7 mouse cellular contexts compared by ENCODE assay signal in the genomic region with DNA sequence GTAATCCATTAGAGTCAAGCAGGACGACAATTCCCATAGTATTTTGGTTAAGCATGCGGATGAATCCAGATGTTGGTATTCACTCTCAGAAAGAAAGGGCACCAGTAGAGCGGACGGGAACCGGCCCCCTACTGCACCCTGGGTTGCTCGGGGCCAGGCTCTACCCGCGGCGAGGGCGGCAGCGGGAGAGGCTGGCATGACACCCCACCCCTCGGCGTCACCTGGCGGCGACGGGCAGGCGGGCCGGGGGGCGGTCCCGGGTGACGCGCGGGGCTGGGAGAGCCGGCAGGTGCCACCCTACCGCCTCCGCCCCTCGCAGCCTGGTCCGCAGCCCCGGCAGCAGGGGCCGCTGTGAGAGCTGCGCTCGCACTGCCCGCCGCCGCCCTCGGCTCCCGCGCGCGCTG. TPM values are rescaled to one million over a fixed set of nuclear protein-coding genes. Genes with fewer than 3 reads are reported as not detected.
DNase-seq lines count a peak whose midpoint lies in the region; ATAC-seq and TF ChIP-seq lines count a peak whose summit lies in the region.

TSS of gene Elovl7 (plus strand) at position 324 of the 404 bp plus-strand sequence.

- 0 out of 2 replicates have a peak, but pooled peaks cover 4% of the 10 kb centered on the region for H3K27me3 ChIP-seq in intestine, postnatal 0 days (replicated peaks; ENCODE audit: control insufficient read depth, insufficient read depth, low read length)
- H3K27me3 ChIP-seq in midbrain, embryonic 10.5 days (ENCODE audit: low read depth, poor library complexity, severe bottlenecking) = peaks cover 62% of the 10 kb centered on the region
- no peaks in the 10 kb centered on the region for H3K27me3 ChIP-seq in small intestine, adult 2 months (ENCODE audit: control insufficient read depth, insufficient read depth, low read length)

- DNase-seq in adrenal gland, adult 8-10 months = peak; percentile 51
- peak; percentile 76 for DNase-seq in embryo, embryonic 10 days (ENCODE audit: low spot score)
- DNase-seq in left cerebral cortex, postnatal 4 days = peak; percentile 51
- peak; percentile 69 for DNase-seq in midbrain, embryonic 10.5 days (ENCODE audit: low spot score)

- WGBS in intestine, postnatal 0 days = under 1% methylated on average over 37 of the region's 40 CpGs
- WGBS in midbrain, embryonic 10.5 days = 1% methylated on average over 28 of the region's 40 CpGs
- under 1% methylated on average over 40 of the region's 40 CpGs for WGBS in small intestine, adult 2 months

- H3K9ac ChIP-seq in intestine, postnatal 0 days (ENCODE audit: low read depth, low read length) = peak within 1 kb of the TSS; percentile 76

- peak within 1 kb of the TSS; percentile 88 for H3K4me3 ChIP-seq in intestine, postnatal 0 days (ENCODE audit: low read depth, low read length)
- H3K4me3 ChIP-seq in midbrain, embryonic 10.5 days = peak within 1 kb of the TSS; percentile 85
- peak within 1 kb of the TSS; percentile 100 for H3K4me3 ChIP-seq in small intestine, adult 2 months (ENCODE audit: low read depth, low read length)

- peak; percentile 95 for ATAC-seq in granulocyte monocyte progenitor cell, adult 5-6 weeks (replicated peaks; ENCODE audit: poor library complexity, severe bottlenecking)
- peak; percentile 97 for ATAC-seq in intestine, postnatal 0 days

- no peaks in the 10 kb centered on the region for H3K36me3 ChIP-seq in intestine, postnatal 0 days (ENCODE audit: control insufficient read depth, insufficient read depth)
- no peaks in the 10 kb centered on the region for H3K36me3 ChIP-seq in midbrain, embryonic 10.5 days
- H3K36me3 ChIP-seq in small intestine, adult 2 months (ENCODE audit: control insufficient read depth, insufficient read depth, low read length) = no peaks in the 10 kb centered on the region

- H3K4me2 ChIP-seq in intestine, postnatal 0 days (replicated peaks; ENCODE audit: low read depth) = peak within 1 kb of the TSS; percentile 99

- H3K9me3 ChIP-seq in intestine, postnatal 0 days (ENCODE audit: control insufficient read depth) = no peaks in the 10 kb centered on the region
- no peaks in the 10 kb centered on the region for H3K9me3 ChIP-seq in midbrain, embryonic 10.5 days (replicated peaks)

- H3K27ac ChIP-seq in intestine, postnatal 0 days (ENCODE audit: low read depth, low read length) = peak within 1 kb of the TSS; percentile 66
- H3K27ac ChIP-seq in midbrain, embryonic 10.5 days (replicated peaks) = peak within 1 kb of the TSS; percentile 80
- peak within 1 kb of the TSS; percentile 73 for H3K27ac ChIP-seq in small intestine, adult 2 months (ENCODE audit: insufficient read depth, low read depth, low read length)

- peak; percentile 67 for TF ChIP-seq CTCF in intestine, postnatal 0 days (IDR thresholded peaks at IDR 0.05; ENCODE audit: low read depth)
- TF ChIP-seq CTCF in small intestine, adult 2 months (IDR thresholded peaks at IDR 0.05; ENCODE audit: extremely low read depth, insufficient read length, insufficient replicate concordance, low read depth, low read length) = no peak

- H3K4me1 ChIP-seq in intestine, postnatal 0 days (replicated peaks; ENCODE audit: control insufficient read depth, insufficient read depth, low read length) = no peaks in the 10 kb centered on the region
- peaks cover 18% of the 10 kb centered on the region for H3K4me1 ChIP-seq in midbrain, embryonic 10.5 days
- H3K4me1 ChIP-seq in small intestine, adult 2 months (ENCODE audit: control insufficient read depth, insufficient read depth, insufficient read length, low read length) = peaks cover 16% of the 10 kb centered on the region

- intact Hi-C loops in left cerebral cortex, postnatal 4 days (cut with DNase I) = loop anchor here (5.0 kb wide), 1 partner anchor 113 kb away; no protein-coding TSS in a partner anchor

- peak; percentile 59; the same call in 1 of the 2 replicates for TF ChIP-seq POLR2A in small intestine, adult 2 months (IDR thresholded peaks at IDR 0.05; ENCODE audit: low read depth, low read length)

RNA-seq across cellular contexts. Expression of gene Elovl7, which starts in this region (rescaled TPM):
- 1 to 10 TPM; 2.7 to 3.8 (median 3.2) TPM for total RNA-seq in adrenal gland, adult 8-10 months (2022)
- 5.2 and 7.5 TPM in 2 replicates for total RNA-seq in granulocyte monocyte progenitor cell, adult 5-6 weeks (2014; fragmentation: Nextera tagmentation)
- total RNA-seq in granulocyte monocyte progenitor cell, adult 5-6 weeks (2017) = 2.1 and 2.7 TPM in 2 replicates
- 9.9 and 10.8 TPM in 2 replicates for polyA plus RNA-seq in intestine, postnatal 0 days (2015; fragmentation: Nextera tagmentation; extraction: Ambion mirVana)
- 1 to 10 TPM; 2.7 to 3.5 TPM for total RNA-seq in left cerebral cortex, postnatal 4 days (2021)
- 0.52 and 1.0 TPM in 2 replicates for polyA plus RNA-seq in midbrain, embryonic 10.5 days (2016; fragmentation: Nextera tagmentation; extraction: Ambion mirVana)
- polyA plus RNA-seq in small intestine, adult 2 months (2012; rRNA removed) = 1.5 and 3.7 TPM in 2 replicates

Comparison
In these comparisons a context has a peak if more than half of its experiments do, and no peak if none do; other contexts are left out.
1. Peak in every context shown above with its lines: DNase-seq, ATAC-seq, H3K4me3 ChIP-seq and H3K27ac ChIP-seq.